ENCODE assay signal across 7 mouse cellular contexts in genomic region chr2:151542323-151543062, GRCm38 (mm10). TPM values are rescaled to one million over a fixed set of nuclear protein-coding genes. Genes with fewer than 3 reads are reported as not detected.
A peak's percentile ranks its signal among the peaks of the same experiment; 100 is the strongest.
DNase-seq lines count a peak whose midpoint lies in the region; ATAC-seq lines count a peak whose summit lies in the region.

TSS of gene Fkbp1a (plus strand) at chr2:151542483.

- H3K9me3 ChIP-seq in limb, embryonic 11.5 days (ENCODE audit: control insufficient read depth, low read length) = no peaks in the 10 kb centered on the region
- no peaks in the 10 kb centered on the region for H3K9me3 ChIP-seq in midbrain, embryonic 14.5 days (ENCODE audit: control insufficient read depth, low read length)

- peak within 1 kb of the TSS; percentile 81 for H3K4me2 ChIP-seq in limb, embryonic 11.5 days (ENCODE audit: low read depth, severe bottlenecking)
- H3K4me2 ChIP-seq in midbrain, embryonic 14.5 days (ENCODE audit: low read length) = peak within 1 kb of the TSS; percentile 63

- peak within 1 kb of the TSS; percentile 95 for H3K9ac ChIP-seq in limb, embryonic 11.5 days (ENCODE audit: low read length)
- peak within 1 kb of the TSS; percentile 94 for H3K9ac ChIP-seq in midbrain, embryonic 14.5 days (replicated peaks; ENCODE audit: low read length)

- peak; percentile 95 for ATAC-seq in limb, embryonic 11.5 days (ENCODE audit: insufficient number of reproducible peaks, low FRiP score, low TSS enrichment, low read depth)
- ATAC-seq in midbrain, embryonic 14.5 days (ENCODE audit: low FRiP score, low TSS enrichment) = peak; percentile 96

- peak within 1 kb of the TSS; percentile 93 for H3K4me3 ChIP-seq in limb, embryonic 11.5 days (ENCODE audit: low read depth, low read length)
- peak within 1 kb of the TSS; percentile 99 for H3K4me3 ChIP-seq in midbrain, embryonic 14.5 days (replicated peaks; ENCODE audit: low read depth, low read length)

- peaks cover 13% of the 10 kb centered on the region; the same call in 1 of the 2 replicates for H3K4me1 ChIP-seq in limb, embryonic 11.5 days (ENCODE audit: control insufficient read depth, insufficient read depth, low read length)
- peaks cover 35% of the 10 kb centered on the region for H3K4me1 ChIP-seq in midbrain, embryonic 14.5 days (ENCODE audit: control insufficient read depth, insufficient read depth, low read length)

- H3K27me3 ChIP-seq in limb, embryonic 11.5 days (ENCODE audit: control insufficient read depth, insufficient read depth, low read length) = no peaks in the 10 kb centered on the region
- no peaks in the 10 kb centered on the region for H3K27me3 ChIP-seq in midbrain, embryonic 14.5 days (ENCODE audit: control insufficient read depth, insufficient read depth, low read length)

- peaks cover 2% of the 10 kb centered on the region; the same call in 1 of the 2 replicates for H3K36me3 ChIP-seq in limb, embryonic 11.5 days (ENCODE audit: control insufficient read depth, insufficient read depth, low read length)
- H3K36me3 ChIP-seq in midbrain, embryonic 14.5 days (ENCODE audit: control insufficient read depth, insufficient read depth, low read length) = peaks cover 22% of the 10 kb centered on the region

- DNase-seq in adrenal gland, adult 8-10 months = peak; percentile 96
- DNase-seq in embryo, embryonic 11.5 days (ENCODE audit: low read depth, low spot score) = peak; percentile 90
- peak; percentile 100 for DNase-seq in heart, adult 11 months
- DNase-seq in kidney, adult 18-20 months = peak; percentile 97
- peak; percentile 97 for DNase-seq in limb, embryonic 11.5 days (ENCODE audit: low spot score)
- DNase-seq in midbrain, embryonic 14.5 days = peak; percentile 98
- peak; percentile 91 to 96 for DNase-seq in spleen, adult 18-20 months

- H3K27ac ChIP-seq in limb, embryonic 11.5 days (replicated peaks; ENCODE audit: low read depth, low read length) = peak within 1 kb of the TSS; percentile 86
- H3K27ac ChIP-seq in midbrain, embryonic 14.5 days (replicated peaks; ENCODE audit: low read depth, low read length) = peak within 1 kb of the TSS; percentile 75

- under 1% methylated on average over 85 of the region's 93 CpGs for WGBS in limb, embryonic 11.5 days
- WGBS in midbrain, embryonic 14.5 days = under 1% methylated on average over 83 of the region's 93 CpGs

RNA-seq across cellular contexts. Expression of gene Fkbp1a, which starts in this region (rescaled TPM):
- 100 to 1,000 TPM; 231 to 315 (median 255) TPM for total RNA-seq in adrenal gland, adult 8-10 months (2022)
- polyA plus RNA-seq in limb, embryonic 11.5 days (2014; fragmentation: Nextera tagmentation; extraction: Ambion mirVana) = 494 and 502 TPM in 2 replicates
- 547 and 602 TPM in 2 replicates for polyA plus RNA-seq in midbrain, embryonic 14.5 days (2014; fragmentation: Nextera tagmentation; extraction: Ambion mirVana)

Comparison
In these comparisons a context has a peak if more than half of its experiments do, and no peak if none do; other contexts are left out.
1. Peak in every context shown above with its lines: DNase-seq, ATAC-seq, H3K4me3 ChIP-seq and H3K27ac ChIP-seq.